In the genomic region with DNA sequence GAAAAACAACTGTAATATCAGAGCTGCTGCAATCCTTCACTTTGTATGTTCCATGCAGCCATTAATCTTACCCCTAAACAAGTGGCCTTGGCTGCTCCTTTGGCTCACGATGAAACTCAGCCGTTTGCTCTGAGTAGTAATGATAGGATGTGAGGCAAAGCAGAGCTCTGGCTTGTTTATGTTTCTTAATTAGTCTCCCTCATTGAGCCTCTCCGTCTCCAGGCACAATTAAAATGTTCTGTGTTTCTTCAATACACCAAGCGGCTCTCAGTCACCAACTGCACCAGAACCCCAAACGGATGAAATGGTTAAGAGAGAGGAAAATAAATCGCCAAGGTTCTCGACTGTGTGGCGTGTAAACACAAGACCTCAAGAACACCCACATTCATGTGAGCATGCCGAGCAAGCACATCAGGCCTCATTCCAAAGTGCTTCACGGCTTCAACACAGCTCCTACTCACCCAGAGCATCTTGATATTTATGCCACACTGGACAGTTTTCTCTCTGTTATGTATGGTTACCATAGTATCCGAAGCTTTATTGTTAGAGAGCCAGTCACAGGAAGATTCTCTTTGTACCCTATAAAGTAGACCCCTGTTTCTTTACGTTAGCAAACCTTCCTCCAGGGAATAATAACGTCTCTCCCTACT, we compare ENCODE assay signal across 17 mouse cellular contexts.
DNase-seq lines count a peak whose midpoint lies in the region; ATAC-seq and TF ChIP-seq lines count a peak whose summit lies in the region.
"Had no signal": no experiment of that assay in that cellular context is flagged by ENCODE, and none has a peak within 500 bp of the region (broad histone marks: within the 10 kb centered on the region; RNA-seq: fewer than 3 reads in every experiment).

No protein-coding gene starts in this region.

- peak; percentile 25 for DNase-seq in embryo, embryonic 10.5 days (ENCODE audit: low spot score)
- DNase-seq in embryo, embryonic 10 days (ENCODE audit: low spot score), result no peak
- DNase-seq in kidney, postnatal 0 days (ENCODE audit: low spot score), result peak; percentile 82
- DNase-seq in kidney, adult 11 months, result no peak
- DNase-seq in right cerebral cortex, adult 18-20 months, result peak; percentile 7
- no peak for DNase-seq in right cerebral cortex, postnatal 36 days (ENCODE audit: low spot score in 2 of 2)
- DNase-seq: cerebellum, adult 8-10 months; gastrocnemius, postnatal 10 days; layer of hippocampus, adult 9-11 months had no signal

- H3K4me1 ChIP-seq in kidney, postnatal 0 days (replicated peaks; ENCODE audit: insufficient read depth, low read length), result no peaks in the 10 kb centered on the region
- H3K4me1 ChIP-seq in stomach, embryonic 16.5 days (ENCODE audit: control insufficient read depth, insufficient read depth, low read length), result peaks cover 6% of the 10 kb centered on the region; the same call in 1 of the 2 replicates
- no peaks in the 10 kb centered on the region for H3K4me1 ChIP-seq in heart, embryonic 12.5 days (replicated peaks)

- H3K27me3 ChIP-seq in kidney, postnatal 0 days (ENCODE audit: insufficient read depth, low read length), result no peaks in the 10 kb centered on the region
- H3K27me3 ChIP-seq in stomach, embryonic 16.5 days (ENCODE audit: control insufficient read depth, insufficient read depth, low read length), result no peaks in the 10 kb centered on the region; the same call in 1 of the 2 replicates
- H3K27me3 ChIP-seq in heart, embryonic 12.5 days (replicated peaks), result no peaks in the 10 kb centered on the region
- H3K27me3 ChIP-seq: hindbrain, embryonic 13.5 days had no signal

- H3K9ac ChIP-seq in kidney, postnatal 0 days (ENCODE audit: low read depth, low read length), result no peak overlapping the region
- H3K9ac ChIP-seq in stomach, embryonic 16.5 days (ENCODE audit: low read length), result no peak overlapping the region
- H3K9ac ChIP-seq in heart, embryonic 12.5 days, result no peak overlapping the region
- H3K9ac ChIP-seq: hindbrain, embryonic 13.5 days; limb, embryonic 15.5 days had no signal

- TF ChIP-seq CTCF in kidney, postnatal 0 days (IDR thresholded peaks at IDR 0.05; ENCODE audit: low read depth), result no peak

- H3K36me3 ChIP-seq in kidney, postnatal 0 days (ENCODE audit: insufficient read depth, low read length), result no peaks in the 10 kb centered on the region
- H3K36me3 ChIP-seq in stomach, embryonic 16.5 days (ENCODE audit: control insufficient read depth, insufficient read depth, low read length), result no peaks in the 10 kb centered on the region
- no peaks in the 10 kb centered on the region for H3K36me3 ChIP-seq in heart, embryonic 12.5 days
- H3K36me3 ChIP-seq: G1E; hindbrain, embryonic 13.5 days; limb, embryonic 15.5 days had no signal

- H3K9me3 ChIP-seq in kidney, postnatal 0 days (replicated peaks; ENCODE audit: low read length), result no peaks in the 10 kb centered on the region
- no peaks in the 10 kb centered on the region for H3K9me3 ChIP-seq in stomach, embryonic 16.5 days (replicated peaks; ENCODE audit: control insufficient read depth, low read length)
- no peaks in the 10 kb centered on the region for H3K9me3 ChIP-seq in heart, embryonic 12.5 days (replicated peaks)
- H3K9me3 ChIP-seq: hindbrain, embryonic 13.5 days; limb, embryonic 15.5 days had no signal

- no peak overlapping the region for H3K4me3 ChIP-seq in kidney, postnatal 0 days (replicated peaks; ENCODE audit: low read depth, low read length)
- H3K4me3 ChIP-seq in stomach, embryonic 16.5 days (replicated peaks; ENCODE audit: low read length), result no peak overlapping the region
- H3K4me3 ChIP-seq in heart, embryonic 12.5 days, result no peak overlapping the region
- H3K4me3 ChIP-seq: hindbrain, embryonic 13.5 days; limb, embryonic 15.5 days had no signal

- H3K4me2 ChIP-seq in kidney, postnatal 0 days (ENCODE audit: low read length), result no peak overlapping the region
- no peak overlapping the region for H3K4me2 ChIP-seq in stomach, embryonic 16.5 days (ENCODE audit: low read depth, low read length)
- H3K4me2 ChIP-seq in heart, embryonic 12.5 days, result no peak overlapping the region
- H3K4me2 ChIP-seq: heart, embryonic 11.5 days; hindbrain, embryonic 13.5 days; limb, embryonic 15.5 days; midbrain, embryonic 11.5 days had no signal

- no peak for ATAC-seq in kidney, postnatal 0 days (replicated peaks; ENCODE audit: low FRiP score, low read depth)
- ATAC-seq in stomach, embryonic 16.5 days (ENCODE audit: insufficient read depth, low FRiP score), result 0 out of 2 replicates have a peak, but pooled peaks have one; percentile 33
- no peak for ATAC-seq in heart, embryonic 12.5 days (ENCODE audit: insufficient number of reproducible peaks, low FRiP score)
- ATAC-seq: activated CD4-positive, CD25-positive, alpha-beta regulatory T cell, adult 4 months had no signal

- WGBS in kidney, postnatal 0 days, result 48% methylated on average over 13 of the region's 13 CpGs
- WGBS in stomach, embryonic 16.5 days, result 31% methylated on average over 13 of the region's 13 CpGs
- 61% methylated on average over 13 of the region's 13 CpGs for WGBS in heart, embryonic 12.5 days

- 0 out of 2 replicates have a peak overlapping the region, but pooled peaks have one; percentile 6 for H3K27ac ChIP-seq in kidney, postnatal 0 days
- H3K27ac ChIP-seq in stomach, embryonic 16.5 days (ENCODE audit: low read length), result peak overlapping the region; percentile 11; the same call in 1 of the 2 replicates
- H3K27ac ChIP-seq in heart, embryonic 12.5 days (ENCODE audit: poor library complexity, severe bottlenecking), result no peak overlapping the region
- H3K27ac ChIP-seq: hindbrain, embryonic 13.5 days; limb, embryonic 15.5 days had no signal

Comparison
In these comparisons a context has a peak if more than half of its experiments do, and no peak if none do; other contexts are left out.
1. DNase-seq: peak in embryo, embryonic 10.5 days (single experiment), kidney, postnatal 0 days (single experiment) and right cerebral cortex, adult 18-20 months (single experiment); none in embryo, embryonic 10 days (single experiment), kidney, adult 11 months (single experiment) and right cerebral cortex, postnatal 36 days (0 of 2).